Mouse (Mus musculus) forebrain, postnatal 0 days (tissue): Measurements from ENCODE around the gene Zcchc9. TPM values are rescaled to one million over a fixed set of nuclear protein-coding genes. Genes with fewer than 3 reads are reported as not detected.

Experiments used
- ATAC-seq: fragments of 200-750 bp; cut with Nextera tagmentation; 2 replicates; pipeline ENCODE4 v1.8.0; 2017; ENCODE audit warnings: mild to moderate bottlenecking, moderate library complexity
- DNase-seq: peaks from one replicate; pipeline ENCODE4 v3.0.0-alpha.2; 2015
- H3K27ac ChIP-seq: fragments of 300-500 bp; sonication (generic); 2 replicates; pipeline ENCODE4 v1.5.1; 2014; ENCODE audit warnings: low read depth, mild to moderate bottlenecking, antibody characterized with exemption, low read length, moderate library complexity, mixed read lengths
- H3K27me3 ChIP-seq: fragments of 300-500 bp; sonication (generic); 2 replicates; pipeline ENCODE4 v1.6.1; 2014; ENCODE audit warnings: mild to moderate bottlenecking, low read length, mixed read lengths; ENCODE audit not compliant: insufficient read depth
- H3K36me3 ChIP-seq: fragments of 300-500 bp; sonication (generic); 2 replicates; pipeline ENCODE4 v1.6.1; 2014; ENCODE audit warnings: mild to moderate bottlenecking, moderate library complexity; ENCODE audit not compliant: insufficient read depth
- H3K4me1 ChIP-seq: fragments of 300-500 bp; sonication (generic); 2 replicates; pipeline ENCODE4 v1.6.1; 2014; ENCODE audit warnings: antibody characterized with exemption; ENCODE audit not compliant: insufficient read depth
- H3K4me2 ChIP-seq: fragments of 300-500 bp; sonication (generic); 2 replicates; pipeline ENCODE4 v1.6.1; 2014; ENCODE audit warnings: low read depth, mild to moderate bottlenecking, moderate library complexity
- H3K4me3 ChIP-seq: fragments of 300-500 bp; sonication (generic); 2 replicates; pipeline ENCODE4 v1.5.1; 2014; ENCODE audit warnings: low read depth, low read length, mixed read lengths
- H3K9ac ChIP-seq: fragments of 300-500 bp; sonication (generic); 2 replicates; pipeline ENCODE4 v1.6.1; 2014; ENCODE audit warnings: mild to moderate bottlenecking
- H3K9me3 ChIP-seq: fragments of 300-500 bp; sonication (generic); 2 replicates; pipeline ENCODE4 v1.6.1; 2016; ENCODE audit warnings: low read length
- CTCF ChIP-seq: sonication (generic); IDR thresholded peaks from 2 replicates; pipeline ENCODE4 v1.5.1; 2016; ENCODE audit warnings: antibody characterized with exemption, control low read depth, low read depth
- WGBS: fragments of 180-500 bp; shearing (Covaris S2); extraction: QIAGEN DNeasy Blood & Tissue Kit; methylation state at CpG from one replicate; pipeline ENCODE4 v1.1.7; 2014; 5-methylcytosine and 5-hydroxymethylcytosine counted together
- polyA plus RNA-seq: library from polyadenylated mRNA; unstranded; fragments of >200 nt; fragmentation: Nextera tagmentation; extraction: Ambion mirVana; gene quantifications from 2 replicates; pipeline ENCODE4 v1.2.1, GENCODE M21; 2015
- total RNA-seq: library from RNA; depleted of rRNA; stranded (reverse); fragments of >200 nt; gene quantifications from 2 replicates; pipeline ENCODE4 v1.2.3, GENCODE M21; 2014

Gene Zcchc9
- total and polyA plus RNA-seq, 2 experiments from 2014 or later: 13.0 to 31.0 TPM

DNA sequence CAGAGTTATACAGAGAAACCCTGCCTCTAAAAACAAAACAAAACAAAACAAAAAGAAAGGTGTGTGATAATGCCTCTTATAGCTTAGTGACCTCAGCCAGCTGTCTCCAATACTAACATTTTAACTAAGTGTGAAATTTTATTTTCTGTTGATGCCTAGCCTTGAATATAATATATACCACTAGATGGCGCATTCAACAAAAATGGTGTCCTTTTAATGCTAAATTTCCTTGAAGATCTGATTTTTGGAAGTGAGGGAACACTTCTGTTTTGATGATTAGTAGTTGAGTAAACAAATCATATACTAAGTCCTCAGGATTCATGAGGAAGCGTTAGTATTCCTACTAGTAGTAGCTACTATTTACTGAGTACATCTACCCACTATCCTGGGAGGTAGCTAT lies 2.0 kb upstream of the Zcchc9 start:
- no peak overlapping the region for H3K4me3 ChIP-seq
- no peak overlapping the region for H3K27ac ChIP-seq
- peak; percentile 59 for DNase-seq
- H3K36me3 ChIP-seq: peaks cover 8% of the 10 kb centered on the region
- no peak overlapping the region for H3K4me2 ChIP-seq
- WGBS: 44% methylated on average over 2 of the region's 2 CpGs
- no peak overlapping the region for H3K9ac ChIP-seq
- H3K4me1 ChIP-seq: no peaks in the 10 kb centered on the region
- no peaks in the 10 kb centered on the region for H3K9me3 ChIP-seq
- H3K27me3 ChIP-seq: no peaks in the 10 kb centered on the region
- no peak for ATAC-seq
- peak; percentile 64 for TF ChIP-seq CTCF

DNA sequence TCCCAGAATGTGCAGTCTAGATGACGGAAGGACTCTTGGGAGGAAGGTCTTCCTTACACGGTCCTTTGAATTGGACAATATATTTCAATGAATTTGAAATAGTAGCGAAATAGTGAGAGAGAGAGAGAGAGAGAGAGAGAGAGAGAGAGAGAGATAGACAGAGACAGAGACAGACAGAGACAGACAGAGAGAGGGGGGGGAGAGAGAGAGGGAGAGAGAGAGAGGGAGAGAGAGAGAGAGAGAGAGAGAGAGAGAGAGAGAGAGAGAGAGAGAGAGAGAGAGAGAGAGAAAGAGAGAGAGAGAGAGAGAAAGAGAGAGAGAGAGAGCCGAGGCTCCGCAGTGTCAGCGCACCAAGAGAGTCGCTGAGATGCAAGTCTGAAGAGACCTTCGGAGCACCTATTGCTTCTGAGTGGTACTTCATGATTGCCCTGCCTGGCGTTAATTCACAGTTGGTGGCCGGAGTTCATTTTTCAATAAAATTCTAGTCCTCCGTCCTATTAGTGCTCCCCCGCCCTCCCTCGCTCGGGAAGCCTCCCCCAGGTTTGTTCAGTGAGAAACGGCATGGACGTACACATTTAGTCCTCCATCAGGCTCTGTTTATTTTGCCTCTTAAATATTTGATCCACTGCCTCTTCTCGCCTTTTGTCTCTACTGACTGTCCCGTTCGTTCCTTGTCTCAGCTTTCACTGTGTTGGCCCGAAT lies 520 bp upstream of the Zcchc9 start:
- no peak for DNase-seq

GRCm38 (mm10) chr13:91801726-91802125 lies 5.8 kb downstream of the Zcchc9 start:
- Histone ChIP-seq H3K4me1 (no peaks in the 10 kb centered on the region), H3K9me3 (no peaks in the 10 kb centered on the region), H3K9ac (no peak overlapping the region), H3K4me3 (no peak overlapping the region), H3K4me2 (no peak overlapping the region), H3K27ac (no peak overlapping the region), H3K36me3 (peaks cover 40% of the 10 kb centered on the region), H3K27me3 (no peaks in the 10 kb centered on the region)
- ATAC-seq (no peak), DNase-seq (no peak)
- WGBS: 91% methylated on average over 5 of the region's 5 CpGs
- TF ChIP-seq CTCF: no peak

More for the DNA sequence above, 520 bp upstream of the Zcchc9 start:
- Histone ChIP-seq H3K27me3 (no peaks in the 10 kb centered on the region), H3K4me2 (peak overlapping the region; percentile 47), H3K27ac (peak overlapping the region; percentile 94), H3K4me1 (no peaks in the 10 kb centered on the region), H3K4me3 (peak overlapping the region; percentile 91), H3K36me3 (peaks cover 11% of the 10 kb centered on the region), H3K9me3 (no peaks in the 10 kb centered on the region), H3K9ac (peak overlapping the region; percentile 98)
- WGBS: 37% methylated on average over 20 of the region's 20 CpGs
- no peak for TF ChIP-seq CTCF
- ATAC-seq: no peak

- Histone ChIP-seq H3K36me3 (peaks cover 37% of the 10 kb centered on the region), H3K4me3 (no peak overlapping the region), H3K4me2 (no peak overlapping the region), H3K4me1 (no peaks in the 10 kb centered on the region), H3K9me3 (no peaks in the 10 kb centered on the region), H3K9ac (no peak overlapping the region), H3K27ac (no peak overlapping the region), H3K27me3 (no peaks in the 10 kb centered on the region)
- WGBS: 79% methylated on average over 10 of the region's 10 CpGs
- DNase-seq (peak; percentile 14), ATAC-seq (0 out of 2 replicates have a peak, but pooled peaks have one; percentile 8)
- no peak for TF ChIP-seq CTCF
Measured at GRCm38 (mm10) chr13:91797442-91797841, 10.1 kb downstream of the Zcchc9 start.

- peaks cover 37% of the 10 kb centered on the region for H3K36me3 ChIP-seq
- WGBS: 94% methylated on average over 6 of the region's 6 CpGs
- DNase-seq: no peak
Measured at GRCm38 (mm10) chr13:91796916-91797315, 10.6 kb downstream of the Zcchc9 start.

GRCm38 (mm10) chr13:91796003-91796402 lies 11.5 kb downstream of the Zcchc9 start:
- ATAC-seq (peak; percentile 73; the same call in 1 of the 2 replicates), DNase-seq (no peak)
- Histone ChIP-seq H3K9me3 (no peaks in the 10 kb centered on the region), H3K9ac (no peak overlapping the region), H3K4me3 (no peak overlapping the region), H3K27me3 (no peaks in the 10 kb centered on the region), H3K36me3 (peaks cover 37% of the 10 kb centered on the region), H3K4me1 (no peaks in the 10 kb centered on the region), H3K27ac (no peak overlapping the region), H3K4me2 (no peak overlapping the region)
- TF ChIP-seq CTCF: no peak
- 54% methylated on average over 6 of the region's 6 CpGs for WGBS

More at GRCm38 (mm10) chr13:91796916-91797315, 10.6 kb downstream of the Zcchc9 start:
- TF ChIP-seq CTCF: no peak
- ATAC-seq: no peak
- no peak overlapping the region for H3K4me3 ChIP-seq
- no peaks in the 10 kb centered on the region for H3K9me3 ChIP-seq
- H3K27me3 ChIP-seq: no peaks in the 10 kb centered on the region
- no peak overlapping the region for H3K9ac ChIP-seq
- no peaks in the 10 kb centered on the region for H3K4me1 ChIP-seq
- no peak overlapping the region for H3K4me2 ChIP-seq
- H3K27ac ChIP-seq: no peak overlapping the region

GRCm38 (mm10) chr13:91795593-91795992 lies 11.9 kb downstream of the Zcchc9 start:
- Histone ChIP-seq H3K27ac (no peak overlapping the region), H3K4me2 (no peak overlapping the region), H3K27me3 (no peaks in the 10 kb centered on the region), H3K9ac (no peak overlapping the region), H3K36me3 (peaks cover 37% of the 10 kb centered on the region), H3K9me3 (no peaks in the 10 kb centered on the region), H3K4me1 (no peaks in the 10 kb centered on the region), H3K4me3 (no peak overlapping the region)
- TF ChIP-seq CTCF: no peak
- peak; percentile 61; the same call in 1 of the 2 replicates for ATAC-seq
- DNase-seq: no peak
- WGBS: 85% methylated on average over 10 of the region's 10 CpGs
